Mouse (Mus musculus) T-cell, adult 2 months (primary cell): ENCODE measurements around the gene Olfr110.
"Not testable (repeated sequence)": the region's sequence is repeated elsewhere in the genome, so short reads cannot be mapped to it uniquely, and the experiment has no call there.

Experiments
- DNase-seq: peaks from one replicate; pipeline ENCODE4 v3.0.0; 2022; ENCODE audit warnings: low spot score

Olfr110 gene

DNA sequence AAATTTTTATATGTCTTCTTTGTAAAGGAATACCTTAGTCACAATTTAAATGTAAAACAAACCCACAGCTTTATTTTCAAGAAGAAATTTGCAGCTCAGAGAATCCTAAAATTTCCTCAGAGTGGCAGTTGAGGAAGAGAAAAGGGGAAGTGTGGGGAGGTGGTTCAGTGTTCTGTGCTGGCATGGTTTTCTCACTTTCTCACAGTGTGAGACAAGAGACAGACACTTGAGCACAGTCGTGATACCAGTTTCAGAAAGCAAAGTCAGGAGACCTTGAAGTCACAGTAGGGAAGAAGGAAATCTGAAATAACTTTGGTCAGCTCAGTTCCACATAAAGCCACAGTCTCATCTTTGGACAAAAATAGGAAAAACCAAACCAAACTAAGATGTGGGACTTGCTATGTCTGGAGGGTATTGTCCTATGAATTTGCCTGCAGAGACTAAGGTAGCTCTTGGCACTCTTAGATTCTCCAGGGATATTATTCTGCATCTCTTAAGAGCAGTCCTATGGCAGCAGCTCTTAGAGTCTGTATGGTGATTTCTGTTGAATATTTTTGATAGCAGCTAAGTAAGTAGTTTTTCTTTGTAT, at the start of gene Olfr110:
Olfr110 (plus strand) TSS at position 539 of the 589 bp plus-strand sequence.
- DNase-seq = no peak

DNA sequence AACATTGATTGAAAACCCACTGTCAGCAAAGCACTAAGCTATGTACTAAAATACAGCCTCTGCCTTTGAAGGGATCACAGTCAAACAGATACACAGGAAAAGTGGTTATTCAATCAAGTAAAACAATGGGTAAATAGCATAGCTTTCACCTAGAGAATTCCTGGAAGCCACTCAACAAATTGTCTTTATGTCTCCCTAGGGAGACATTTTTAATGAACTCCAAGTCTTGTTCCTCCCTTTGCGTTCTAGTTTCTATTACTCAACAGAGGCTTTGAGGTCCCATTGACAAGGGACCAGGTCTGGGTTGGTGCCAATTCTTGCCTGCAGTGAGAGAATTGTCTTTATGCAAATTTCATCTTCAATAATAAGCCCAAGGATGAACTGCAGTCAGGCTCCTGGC, 47.1 kb upstream of the Olfr110 start, which contains the start of gene Olfr108:
Olfr108 (plus strand) TSS at position 301 of the 400 bp plus-strand sequence.
- no peak for DNase-seq

DNA sequence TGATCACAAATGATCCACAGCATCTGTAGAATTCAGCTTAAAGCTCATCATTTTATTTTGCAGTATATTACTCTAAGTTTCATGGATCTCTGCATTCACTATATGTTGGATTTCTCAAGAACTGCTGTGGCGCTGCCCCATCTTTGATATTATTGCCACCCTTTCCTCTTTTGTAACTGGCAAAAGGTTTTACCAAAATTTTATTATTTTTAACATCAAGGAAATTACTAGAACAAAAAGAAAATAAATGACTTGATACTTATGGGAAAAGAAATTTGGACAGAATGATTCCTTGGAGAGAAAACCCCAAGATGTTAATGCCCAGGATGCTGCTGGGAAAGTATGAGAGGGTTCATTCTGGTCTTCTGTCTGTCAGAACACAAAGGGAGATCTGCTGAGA, 33.7 kb upstream of the Olfr110 start, which contains the start of gene Olfr109:
Olfr109 (plus strand) TSS at position 301 of the 400 bp plus-strand sequence.
- no peak for DNase-seq

DNA sequence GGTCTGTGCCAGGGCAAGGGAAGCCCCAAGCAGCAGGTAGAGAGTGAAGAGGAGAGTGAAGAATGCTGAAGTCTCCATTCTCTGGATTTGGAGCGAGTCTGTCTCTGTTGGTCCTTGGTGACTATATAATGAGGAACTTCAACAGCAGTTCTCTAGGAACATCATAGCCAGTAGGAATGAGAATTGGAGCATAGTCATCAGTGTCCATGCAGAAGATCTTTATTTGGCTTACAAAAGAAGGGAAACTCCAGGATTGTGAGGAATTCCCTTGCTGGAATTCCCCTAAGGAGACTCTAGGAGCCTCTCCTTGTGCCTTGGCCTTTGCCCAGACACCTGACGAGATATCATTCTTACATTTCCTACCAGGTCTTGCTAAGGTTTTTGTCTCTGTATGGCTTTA, 8.8 kb upstream of the Olfr110 start, which contains the start of gene H2-M2:
H2-M2 (minus strand) TSS at position 101 of the 400 bp plus-strand sequence.
- DNase-seq = no peak

DNA sequence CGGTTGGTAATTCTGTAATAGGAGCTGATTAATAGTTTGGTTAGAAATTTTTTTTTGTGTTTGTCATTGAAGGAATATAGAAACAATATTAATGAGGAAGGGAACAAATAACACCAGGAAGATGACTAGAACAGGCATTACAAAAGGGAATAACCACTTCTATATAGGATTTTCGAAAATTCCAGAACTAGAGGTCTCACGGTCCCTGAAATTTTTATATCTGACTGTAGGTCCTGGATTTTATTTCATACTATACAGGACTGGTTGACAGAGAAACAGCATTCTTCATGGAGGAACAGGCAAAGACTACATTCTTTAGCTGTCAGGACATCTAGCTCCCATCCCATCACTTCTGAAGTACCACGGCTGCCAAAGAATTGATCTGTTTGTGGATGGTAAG, 15.5 kb downstream of the Olfr110 start, which contains the start of gene Olfr111:
Olfr111 (plus strand) TSS at position 301 of the 400 bp plus-strand sequence.
- no peak for DNase-seq

DNA sequence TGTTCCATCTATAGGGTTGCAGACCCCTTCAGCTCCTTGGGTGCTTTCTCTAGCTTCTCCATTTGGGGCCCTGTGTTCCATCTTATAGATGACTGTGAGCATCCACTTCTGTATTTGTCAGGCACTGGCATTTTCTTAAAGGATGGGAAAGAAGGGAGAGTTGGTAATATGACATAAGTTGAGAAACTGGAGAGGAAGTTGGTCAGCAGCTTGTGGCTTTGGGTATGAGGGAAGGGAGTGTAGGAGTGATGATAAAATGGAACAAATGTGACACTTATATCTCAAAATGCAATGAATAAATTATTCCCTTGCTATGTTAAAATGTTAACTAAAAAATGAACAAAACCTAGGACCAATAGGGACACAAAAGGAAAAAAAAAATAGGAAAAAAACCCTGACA, 32.3 kb downstream of the Olfr110 start:
- not testable (repeated sequence) for DNase-seq

DNA sequence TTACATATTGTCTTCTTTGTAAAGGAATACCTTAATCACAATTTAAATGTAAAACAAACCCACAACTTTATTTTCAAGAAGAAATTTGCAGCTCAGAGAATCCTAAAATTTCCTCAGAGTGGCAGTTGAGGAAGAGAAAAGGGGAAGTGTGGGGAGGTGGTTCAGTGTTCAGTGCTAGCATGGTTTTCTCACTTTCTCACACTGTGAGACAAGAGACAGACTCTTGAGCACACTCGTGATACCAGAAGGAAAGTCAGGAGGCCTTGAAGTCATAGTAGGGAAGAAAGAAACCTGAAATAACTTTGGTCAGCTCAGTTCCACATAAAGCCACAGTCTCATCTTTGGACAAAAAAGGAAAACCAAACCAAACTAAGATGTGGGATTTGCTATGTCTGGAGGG, 33.2 kb downstream of the Olfr110 start:
- not testable (repeated sequence) for DNase-seq

DNA sequence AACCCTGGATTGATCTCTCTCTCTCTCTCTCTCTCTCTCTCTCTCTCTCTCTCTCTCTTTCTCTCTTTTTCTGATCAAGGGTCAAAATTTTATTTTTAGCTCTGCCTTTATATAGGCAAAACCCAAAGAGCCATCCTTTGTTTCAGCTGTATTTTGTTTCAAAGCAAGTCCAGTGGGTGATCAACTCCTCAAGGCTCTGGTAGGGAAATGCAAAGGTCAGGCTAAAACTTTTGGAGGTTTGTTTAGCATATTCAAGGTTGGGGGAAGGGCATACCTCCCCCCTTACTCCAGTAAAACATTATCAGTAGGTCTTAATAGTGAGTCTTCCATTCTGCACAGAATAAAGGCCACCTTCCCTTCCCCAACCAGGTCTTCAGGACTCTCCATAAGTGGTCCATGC, 42.9 kb downstream of the Olfr110 start:
- DNase-seq = no peak

DNA sequence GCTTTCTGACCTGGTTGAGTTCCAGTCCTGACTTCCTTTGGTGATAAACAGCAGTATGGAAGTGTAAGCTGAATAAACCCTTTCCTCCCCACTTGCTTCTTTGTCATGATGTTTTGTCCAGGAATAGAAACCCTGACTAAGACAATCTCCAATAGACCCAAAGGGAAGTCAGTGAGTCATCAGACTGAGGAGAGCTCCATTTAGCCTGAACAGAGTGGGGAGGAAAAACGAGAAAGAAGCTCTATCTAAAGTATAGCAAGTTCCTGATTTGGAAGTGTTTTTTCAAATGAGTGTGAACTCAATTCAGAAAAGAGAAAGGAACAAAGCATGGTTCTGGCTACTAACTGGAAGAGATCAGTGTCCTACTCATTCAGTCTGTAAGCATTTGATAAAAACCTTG, 46.1 kb downstream of the Olfr110 start:
- not testable (repeated sequence) for DNase-seq

DNA sequence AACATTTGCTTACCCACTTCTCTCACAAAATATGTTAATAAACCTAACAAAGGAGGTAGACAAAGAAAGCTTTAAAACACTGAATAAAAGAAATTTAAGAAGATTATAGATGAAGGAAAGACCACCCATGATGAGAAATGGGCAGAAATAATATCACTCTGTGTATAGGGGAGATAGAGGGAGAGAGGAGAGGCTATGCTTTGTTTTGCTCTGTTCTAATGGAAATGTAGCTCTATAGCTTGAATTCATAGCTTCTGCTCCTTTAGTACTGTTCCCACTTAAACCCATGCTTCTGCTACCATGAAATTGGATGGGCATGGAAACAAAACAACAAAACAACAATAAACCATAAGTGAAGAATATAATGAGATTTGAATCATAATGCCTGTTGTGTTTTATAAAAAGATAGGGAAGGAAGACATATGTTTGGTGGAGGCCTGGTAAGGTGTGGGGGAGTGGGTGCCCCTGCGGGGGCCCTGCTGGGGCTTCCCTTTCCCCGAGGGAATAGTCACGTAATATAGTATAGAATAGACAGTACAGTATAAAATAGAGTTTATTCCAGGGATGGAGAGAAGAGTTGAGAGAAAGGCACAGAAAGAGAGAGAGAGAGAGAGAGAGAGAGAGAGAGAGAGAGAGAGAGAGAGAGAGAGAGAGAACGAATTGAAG, 49.3 kb downstream of the Olfr110 start:
- DNase-seq = no peak

DNA sequence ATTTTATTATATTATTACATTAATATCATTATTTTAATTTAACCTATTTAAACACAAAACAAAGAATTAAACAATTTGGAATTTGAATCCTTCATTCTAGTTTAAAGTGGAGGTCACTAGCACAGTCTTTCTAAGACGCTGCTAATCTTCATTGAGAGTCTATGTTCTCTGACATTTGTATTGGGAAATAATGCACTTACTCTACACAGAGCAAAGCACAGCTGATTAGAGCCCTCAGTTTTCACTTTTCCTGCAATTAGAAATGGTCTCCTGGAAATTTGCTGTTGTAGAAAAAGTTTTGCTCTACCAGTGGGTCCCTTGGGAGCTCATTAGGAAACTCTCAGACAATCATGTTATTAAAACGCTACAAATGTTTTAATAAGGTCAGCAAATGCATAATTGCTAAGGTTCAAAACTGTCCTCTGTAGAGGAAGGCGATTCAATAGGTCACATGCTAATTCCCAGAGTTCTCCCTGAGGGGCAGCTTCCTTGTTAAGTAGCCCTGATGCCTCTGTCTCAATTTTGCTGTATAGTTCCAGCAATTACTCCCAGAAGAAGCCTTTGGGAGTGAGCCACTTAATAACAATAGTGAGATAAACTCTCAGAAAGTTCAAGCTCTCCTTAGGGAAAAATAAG, 51.6 kb downstream of the Olfr110 start:
- no peak for DNase-seq
